Mouse (Mus musculus) liver, embryonic 14.5 days (tissue): Measurements from ENCODE around the gene Zfp385b. TPM values are rescaled to one million over a fixed set of nuclear protein-coding genes. Genes with fewer than 3 reads are reported as not detected.

Source experiments
- ATAC-seq: fragments of 200-750 bp; cut with Nextera tagmentation; 2 replicates; pipeline ENCODE4 v1.8.0; 2017; ENCODE audit warnings: moderate number of reproducible peaks, mild to moderate bottlenecking, moderate library complexity; ENCODE audit not compliant: insufficient read depth
- DNase-seq, 3 experiments: peaks; one replicate each; pipeline ENCODE4 v3.0.0-alpha.2; 2012 to 2013; ENCODE audit warnings: low read depth in 3 of 3, low spot score in 3 of 3
- H3K27ac ChIP-seq: fragments of 300-500 bp; sonication (generic); 2 replicates; pipeline ENCODE4 v1.5.1; 2014; ENCODE audit warnings: moderate library complexity, mild to moderate bottlenecking, control low read depth, inconsistent platforms
- H3K27me3 ChIP-seq: fragments of 300-500 bp; sonication (generic); 2 replicates; pipeline ENCODE4 v1.6.1; 2014; ENCODE audit warnings: mild to moderate bottlenecking, low read length, moderate library complexity; ENCODE audit not compliant: control insufficient read depth, insufficient read depth
- H3K36me3 ChIP-seq: fragments of 300-500 bp; sonication (generic); replicated peaks from 2 replicates; pipeline ENCODE4 v1.6.1; 2014; ENCODE audit warnings: low read depth; ENCODE audit not compliant: control insufficient read depth, insufficient read depth
- H3K4me1 ChIP-seq, 2 experiments: fragments of 200-500 bp in 1 of 2; fragments of 300-500 bp in 1 of 2; sonication (generic) in 1 of 2; replicated peaks; 2 replicates each; pipeline ENCODE4 v1.6.1; 2012 to 2014; ENCODE audit warnings: antibody characterized with exemption in 1 of 2, inconsistent platforms in 1 of 2, low read length in 1 of 2; ENCODE audit not compliant: control insufficient read depth in 2 of 2, insufficient read depth in 2 of 2
- H3K4me2 ChIP-seq: fragments of 300-500 bp; sonication (generic); 2 replicates; pipeline ENCODE4 v1.6.1; 2014; ENCODE audit warnings: low read depth, mild to moderate bottlenecking, control low read depth, moderate library complexity
- H3K4me3 ChIP-seq, 2 experiments: fragments of 200-500 bp in 1 of 2; fragments of 300-500 bp in 1 of 2; sonication (generic) in 1 of 2; 2 replicates each; pipeline ENCODE4 v1.5.1; 2012 to 2014; ENCODE audit warnings: low read depth in 2 of 2, low read length in 2 of 2, mild to moderate bottlenecking in 2 of 2, control low read depth in 1 of 2, inconsistent platforms in 1 of 2, moderate library complexity in 1 of 2; ENCODE audit not compliant: insufficient read depth in 1 of 2
- H3K9ac ChIP-seq: fragments of 300-500 bp; sonication (generic); replicated peaks from 2 replicates; pipeline ENCODE4 v1.6.1; 2014; ENCODE audit warnings: mild to moderate bottlenecking, control low read depth, moderate library complexity
- H3K9me3 ChIP-seq: fragments of 300-500 bp; sonication (generic); 2 replicates; pipeline ENCODE4 v1.6.1; 2016; ENCODE audit warnings: low read length, mixed read lengths; ENCODE audit not compliant: control insufficient read depth
- CTCF ChIP-seq: IDR thresholded peaks from 2 replicates; pipeline ENCODE4 v1.5.1; 2016; ENCODE audit warnings: antibody characterized with exemption, low read depth, control low read depth
- EP300 ChIP-seq: IDR thresholded peaks from 2 replicates; pipeline ENCODE4 v1.6.1; 2016; ENCODE audit warnings: antibody characterized with exemption, low read depth
- WGBS: fragments of 180-500 bp; shearing (Covaris S2); extraction: QIAGEN DNeasy Blood & Tissue Kit; methylation state at CpG from one replicate; pipeline ENCODE4 v1.1.7; 2014; ENCODE audit not compliant: insufficient replicate concordance; 5-methylcytosine and 5-hydroxymethylcytosine counted together
- polyA plus RNA-seq, 2 experiments: library from polyadenylated mRNA; depleted of rRNA in 1 of 2; stranded (reverse) in 1 of 2; unstranded in 1 of 2; fragments of >200 nt; fragmentation: Nextera tagmentation in 1 of 2; extraction: Ambion mirVana in 1 of 2; gene quantifications; 2 replicates each; pipeline versions ENCODE4 v1.2.1 to v1.2.3; 2012 to 2014

The Zfp385b gene
- polyA plus RNA-seq, 2 experiments = 2.8 TPM

GRCm38 (mm10) chr2:77758403-77759071 is 60.9 kb downstream of the Zfp385b start:
- Histone ChIP-seq H3K4me3 (no peak overlapping the region), H3K36me3 (no peaks in the 10 kb centered on the region), H3K4me1 (no peaks in the 10 kb centered on the region), H3K27ac (no peak overlapping the region), H3K4me2 (no peak overlapping the region), H3K9me3 (no peaks in the 10 kb centered on the region), H3K27me3 (no peaks in the 10 kb centered on the region), H3K9ac (no peak overlapping the region)
- TF ChIP-seq CTCF (no peak), EP300 (no peak)
- DNase-seq (no peak), ATAC-seq (no peak)
- 70% methylated on average over 15 of the region's 15 CpGs for WGBS

DNA sequence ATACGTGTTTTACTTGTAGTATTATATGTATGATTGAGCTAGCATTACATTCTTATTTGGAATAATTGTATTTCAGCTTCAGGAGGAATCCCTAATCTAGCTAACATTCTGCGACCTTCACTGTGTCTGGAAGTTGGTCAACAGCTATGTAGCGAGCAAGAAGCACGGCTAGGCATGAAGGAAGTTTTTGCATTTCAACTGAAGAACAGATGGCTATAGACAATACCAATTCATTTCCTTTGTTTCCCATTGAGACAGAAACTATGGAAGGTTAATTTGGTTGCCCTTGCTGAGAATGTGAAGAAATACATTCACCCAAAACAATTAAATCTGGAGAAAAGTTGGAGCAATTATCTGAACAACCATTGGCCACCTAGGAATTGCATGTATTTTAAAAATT is 66.9 kb downstream of the Zfp385b start:
- no peaks in the 10 kb centered on the region for H3K27me3 ChIP-seq
- no peak overlapping the region for H3K4me2 ChIP-seq
- H3K9me3 ChIP-seq = no peaks in the 10 kb centered on the region
- H3K4me1 ChIP-seq = no peaks in the 10 kb centered on the region
- no peak for TF ChIP-seq EP300
- TF ChIP-seq CTCF = no peak
- no peak overlapping the region for H3K4me3 ChIP-seq
- H3K36me3 ChIP-seq = no peaks in the 10 kb centered on the region
- 55% methylated on average over 4 of the region's 4 CpGs for WGBS
- DNase-seq (no peak), ATAC-seq (no peak)
- no peak overlapping the region for H3K9ac ChIP-seq
- no peak overlapping the region for H3K27ac ChIP-seq

DNA sequence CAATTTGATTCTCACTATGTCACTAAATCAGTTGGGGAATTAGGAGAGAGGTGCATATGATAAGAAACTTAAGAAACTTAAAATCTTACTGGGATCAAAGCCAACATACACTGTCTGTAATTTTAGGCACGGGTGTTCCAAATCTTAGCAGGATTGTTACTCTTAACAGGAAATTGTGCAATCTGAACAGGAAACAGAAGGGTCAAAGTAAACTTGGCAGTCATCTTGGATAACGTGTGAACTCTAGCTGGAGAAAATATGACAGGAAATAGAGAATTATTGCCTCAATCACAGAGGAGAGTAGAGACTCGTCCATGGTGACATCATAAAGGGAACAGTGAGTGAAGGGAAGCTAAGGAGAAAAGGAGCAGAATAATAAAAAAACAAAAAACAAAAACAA is 69.8 kb downstream of the Zfp385b start:
- H3K36me3 ChIP-seq = no peaks in the 10 kb centered on the region
- ATAC-seq (no peak), DNase-seq (no peak)
- no peaks in the 10 kb centered on the region for H3K27me3 ChIP-seq
- no peaks in the 10 kb centered on the region for H3K9me3 ChIP-seq
- H3K4me3 ChIP-seq = no peak overlapping the region
- H3K9ac ChIP-seq = no peak overlapping the region
- TF ChIP-seq EP300 (no peak), CTCF (no peak)
- WGBS = 15% methylated on average over 3 of the region's 3 CpGs
- H3K27ac ChIP-seq = no peak overlapping the region
- H3K4me2 ChIP-seq = no peak overlapping the region
- no peaks in the 10 kb centered on the region for H3K4me1 ChIP-seq

GRCm38 (mm10) chr2:77746417-77746816 is 73.0 kb downstream of the Zfp385b start:
- 74% methylated on average over 5 of the region's 5 CpGs for WGBS
- no peak for TF ChIP-seq EP300
- TF ChIP-seq CTCF = no peak
- H3K27me3 ChIP-seq = no peaks in the 10 kb centered on the region
- no peaks in the 10 kb centered on the region for H3K4me1 ChIP-seq
- no peak overlapping the region for H3K9ac ChIP-seq
- H3K9me3 ChIP-seq = no peaks in the 10 kb centered on the region
- DNase-seq (no peak), ATAC-seq (no peak)
- no peak overlapping the region for H3K27ac ChIP-seq
- no peaks in the 10 kb centered on the region for H3K36me3 ChIP-seq
- H3K4me3 ChIP-seq = no peak overlapping the region
- H3K4me2 ChIP-seq = no peak overlapping the region

DNA sequence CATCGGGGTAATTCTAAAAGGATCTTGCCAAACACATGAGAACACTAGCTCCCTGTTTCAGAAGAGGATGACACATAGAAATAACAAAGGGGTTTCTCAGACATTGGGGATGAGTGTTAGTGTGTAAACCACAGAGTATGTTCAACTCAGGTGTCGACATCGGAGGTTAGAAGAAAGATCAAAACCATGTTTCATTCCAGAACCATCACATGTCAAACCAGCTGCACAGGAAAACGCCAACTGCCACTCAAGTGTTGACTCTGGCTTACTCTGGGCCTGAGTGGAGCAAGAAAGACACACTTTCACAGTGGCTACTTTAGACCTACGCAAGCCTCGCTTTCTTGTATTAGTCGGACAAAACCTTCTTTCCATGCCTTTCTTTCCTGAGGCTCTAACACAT is 74.2 kb downstream of the Zfp385b start:
- no peak for TF ChIP-seq EP300
- TF ChIP-seq CTCF = no peak
- H3K27ac ChIP-seq = no peak overlapping the region
- no peaks in the 10 kb centered on the region for H3K4me1 ChIP-seq
- no peak overlapping the region for H3K9ac ChIP-seq
- no peaks in the 10 kb centered on the region for H3K36me3 ChIP-seq
- no peaks in the 10 kb centered on the region for H3K9me3 ChIP-seq
- DNase-seq (no peak), ATAC-seq (no peak)
- H3K27me3 ChIP-seq = no peaks in the 10 kb centered on the region
- no peak overlapping the region for H3K4me2 ChIP-seq
- 72% methylated on average over 7 of the region's 7 CpGs for WGBS
- H3K4me3 ChIP-seq = no peak overlapping the region
